Mouse (Mus musculus) cortical plate, adult 2 months (tissue): ENCODE results near the gene Aldh8a1. TPM values are rescaled to one million over a fixed set of nuclear protein-coding genes. Genes with fewer than 3 reads are reported as not detected.

Experiments
- H3K27ac ChIP-seq: fragments of 200-500 bp; 2 replicates; pipeline ENCODE4 v1.5.1; 2012; ENCODE audit warnings: low read length, control low read depth, inconsistent platforms; ENCODE audit not compliant: insufficient read depth
- H3K4me1 ChIP-seq: fragments of 200-500 bp; 2 replicates; pipeline ENCODE4 v1.6.1; 2011; ENCODE audit warnings: low read length; ENCODE audit not compliant: control insufficient read depth, insufficient read depth
- H3K4me3 ChIP-seq: fragments of 200-500 bp; 2 replicates; pipeline ENCODE4 v1.5.1; 2011; ENCODE audit warnings: mild to moderate bottlenecking, low read length, control low read depth; ENCODE audit not compliant: insufficient read depth
- CTCF ChIP-seq: fragments of 200-500 bp; IDR thresholded peaks from 2 replicates; pipeline ENCODE4 v1.5.1; 2011; ENCODE audit warnings: mild to moderate bottlenecking, control low read depth, low read length; ENCODE audit not compliant: insufficient read depth; ENCODE audit errors: extremely low read depth
- POLR2A ChIP-seq: fragments of 200-500 bp; IDR thresholded peaks from 2 replicates; pipeline ENCODE4 v1.6.1; 2011; ENCODE audit warnings: mild to moderate bottlenecking, low read length, control low read depth; ENCODE audit not compliant: insufficient read depth; ENCODE audit errors: extremely low read depth
- polyA plus RNA-seq: library from polyadenylated mRNA; depleted of rRNA; stranded (reverse); fragments of >200 nt; gene quantifications from 2 replicates; pipeline ENCODE4 v1.2.3, GENCODE M21; 2012

Gene Aldh8a1
- polyA plus RNA-seq, 1 experiment, result 0.38 TPM

DNA sequence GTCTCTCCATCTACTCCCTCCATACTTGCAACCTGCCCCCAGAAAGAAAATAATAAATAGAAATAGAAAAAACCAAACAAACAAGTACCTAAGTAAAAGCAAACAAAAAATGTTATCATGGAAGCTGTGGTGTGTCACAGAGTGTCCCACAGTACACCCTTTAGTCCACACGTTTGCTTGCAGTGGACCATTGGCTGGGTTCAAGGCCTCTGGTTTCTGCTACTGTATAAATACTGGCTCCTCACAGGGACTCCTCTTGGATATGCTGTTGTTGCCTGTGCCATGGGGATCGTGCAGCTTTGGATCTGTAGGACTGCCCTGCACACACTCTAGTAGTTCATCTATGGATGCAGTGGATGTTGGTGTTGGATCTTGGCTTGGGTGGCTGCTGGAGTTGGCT, 27.1 kb upstream of the Aldh8a1 start:
- Histone ChIP-seq H3K27ac (no peak overlapping the region), H3K4me3 (no peak overlapping the region), H3K4me1 (peaks cover 3% of the 10 kb centered on the region; the same call in 1 of the 2 replicates)
- no peak for TF ChIP-seq CTCF
- no peak for TF ChIP-seq POLR2A

DNA sequence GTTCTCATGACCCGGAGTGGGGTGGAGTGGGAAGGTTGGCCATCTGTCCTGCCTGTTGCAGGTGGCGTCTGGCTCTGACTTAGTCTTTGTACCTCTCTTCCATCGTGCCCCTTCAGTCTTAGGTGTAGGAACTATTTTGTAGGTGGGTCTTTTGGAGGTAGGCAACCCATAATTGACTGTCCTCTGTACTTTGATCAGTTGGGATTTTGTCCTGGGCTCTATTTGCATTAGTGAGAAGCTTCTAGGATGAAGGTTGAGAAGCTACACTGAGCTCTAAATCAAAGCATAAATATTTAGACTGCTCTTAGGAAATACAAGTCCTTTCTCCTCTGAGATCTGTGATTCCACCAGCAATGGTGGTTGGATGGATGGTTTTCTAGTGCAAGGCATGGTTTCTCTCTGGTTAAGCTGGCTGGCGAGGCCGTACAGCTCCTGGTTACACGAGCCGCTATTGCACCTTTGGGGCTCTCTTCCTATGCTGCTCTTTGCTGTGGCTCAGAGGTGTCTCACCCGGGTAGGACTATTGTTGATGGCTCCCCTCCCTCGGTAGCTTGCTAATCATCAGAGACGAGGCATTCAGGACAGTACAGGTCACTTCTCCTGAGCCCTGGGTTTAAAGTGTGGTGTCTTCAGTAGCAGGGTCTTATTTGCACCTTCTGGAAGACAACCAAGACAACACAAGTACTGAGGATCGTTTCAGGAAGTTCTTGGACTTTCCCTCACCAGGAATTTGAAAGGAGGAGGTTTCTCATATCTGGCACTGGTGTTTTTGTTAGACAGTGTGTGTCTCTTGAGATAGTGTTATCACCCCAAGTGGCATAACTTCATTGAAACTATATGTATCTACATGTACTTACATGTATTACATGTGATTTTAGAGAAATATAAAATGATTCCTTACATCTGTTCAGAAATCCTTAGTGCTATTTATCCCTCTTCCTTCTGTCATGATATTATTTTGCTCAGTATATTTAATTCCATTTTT, 26.3 kb upstream of the Aldh8a1 start:
- TF ChIP-seq CTCF, result no peak
- no peak for TF ChIP-seq POLR2A
- Histone ChIP-seq H3K4me3 (no peak overlapping the region), H3K27ac (no peak overlapping the region), H3K4me1 (peaks cover 3% of the 10 kb centered on the region; the same call in 1 of the 2 replicates)

DNA sequence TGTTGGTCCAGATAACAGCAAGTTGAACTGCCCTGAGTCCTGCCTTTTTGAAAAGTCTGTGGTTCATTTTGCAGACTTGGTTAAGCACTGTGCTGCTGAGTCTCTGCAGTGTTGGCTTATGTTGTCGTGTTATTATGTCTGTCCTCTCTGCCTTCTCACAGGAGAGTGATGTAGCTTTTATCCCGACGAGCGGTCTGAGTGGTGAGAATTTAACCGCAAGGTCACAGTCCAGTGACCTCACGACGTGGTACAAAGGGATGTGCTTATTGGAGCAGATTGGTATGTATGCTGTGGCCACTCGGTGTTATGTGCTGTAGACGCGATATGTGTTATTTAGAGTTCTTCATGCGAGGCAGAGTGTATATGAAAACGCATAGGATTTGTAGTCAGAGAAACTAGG, 25.3 kb upstream of the Aldh8a1 start:
- H3K4me3 ChIP-seq, result no peak overlapping the region
- TF ChIP-seq POLR2A, result no peak
- no peak for TF ChIP-seq CTCF
- peaks cover 3% of the 10 kb centered on the region; the same call in 1 of the 2 replicates for H3K4me1 ChIP-seq
- H3K27ac ChIP-seq, result no peak overlapping the region

DNA sequence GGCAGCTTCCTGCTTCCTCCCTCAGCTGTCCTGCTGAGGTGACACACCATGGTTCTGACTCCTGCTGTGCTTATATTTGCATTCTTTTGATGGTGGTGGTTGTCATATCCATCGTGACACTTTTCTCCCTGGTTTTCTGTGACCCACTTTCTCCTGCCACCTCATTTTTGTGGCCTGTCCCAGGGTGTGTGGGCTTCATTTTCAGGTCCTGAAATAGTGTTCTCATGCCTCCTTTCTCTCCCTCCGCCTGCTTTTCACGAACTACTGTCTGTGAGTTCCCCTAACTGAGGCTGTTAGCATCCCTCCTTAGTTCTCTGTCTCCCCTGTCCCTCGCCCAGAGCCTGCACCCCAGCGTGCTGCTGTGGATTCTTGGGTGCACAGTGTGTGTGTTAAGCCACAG, 23.2 kb upstream of the Aldh8a1 start:
- no peak overlapping the region for H3K4me3 ChIP-seq
- no peak overlapping the region for H3K27ac ChIP-seq
- peaks cover 3% of the 10 kb centered on the region; the same call in 1 of the 2 replicates for H3K4me1 ChIP-seq
- no peak for TF ChIP-seq POLR2A
- no peak for TF ChIP-seq CTCF

DNA sequence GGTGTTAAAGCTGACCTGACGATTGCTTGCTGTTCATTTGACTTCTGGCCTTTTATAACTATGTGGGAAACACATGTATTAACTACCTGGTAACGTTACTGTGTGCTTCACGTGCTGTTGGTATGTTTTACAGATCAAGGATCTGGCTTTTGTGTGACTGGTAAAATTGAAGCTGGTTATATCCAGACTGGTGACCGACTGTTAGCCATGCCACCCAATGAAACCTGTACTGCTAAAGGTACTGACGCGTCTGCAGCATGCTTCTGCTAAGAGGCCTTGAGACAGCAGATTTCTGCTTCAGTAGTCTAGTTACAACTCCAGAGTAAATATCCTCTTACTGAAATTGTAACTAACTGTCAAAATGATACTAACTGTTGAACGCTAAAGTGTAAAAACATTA, 22.6 kb upstream of the Aldh8a1 start:
- Histone ChIP-seq H3K27ac (no peak overlapping the region), H3K4me3 (no peak overlapping the region), H3K4me1 (peaks cover 3% of the 10 kb centered on the region; the same call in 1 of the 2 replicates)
- TF ChIP-seq CTCF, result no peak
- no peak for TF ChIP-seq POLR2A

DNA sequence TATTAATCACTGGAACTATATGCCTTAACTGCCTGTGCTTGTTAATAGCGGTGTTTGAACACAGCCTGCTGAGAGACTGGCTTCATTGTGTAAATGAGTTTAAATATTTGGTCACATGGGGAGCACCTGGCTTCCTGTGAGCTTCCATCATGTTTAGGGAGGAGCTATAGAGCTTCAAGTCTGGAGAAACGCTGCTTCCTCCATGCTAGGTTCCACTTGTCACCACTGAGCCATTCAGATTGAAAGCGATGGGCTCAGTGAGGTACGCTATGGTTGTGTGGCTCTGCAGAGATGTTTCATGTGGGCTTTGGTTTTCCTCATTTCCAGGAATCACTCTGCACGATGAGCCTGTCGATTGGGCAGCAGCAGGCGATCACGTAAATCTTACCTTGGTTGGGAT, 19.1 kb upstream of the Aldh8a1 start:
- H3K27ac ChIP-seq, result no peak overlapping the region
- no peak overlapping the region for H3K4me3 ChIP-seq
- TF ChIP-seq CTCF (no peak), POLR2A (no peak)
- peaks cover 3% of the 10 kb centered on the region; the same call in 1 of the 2 replicates for H3K4me1 ChIP-seq

DNA sequence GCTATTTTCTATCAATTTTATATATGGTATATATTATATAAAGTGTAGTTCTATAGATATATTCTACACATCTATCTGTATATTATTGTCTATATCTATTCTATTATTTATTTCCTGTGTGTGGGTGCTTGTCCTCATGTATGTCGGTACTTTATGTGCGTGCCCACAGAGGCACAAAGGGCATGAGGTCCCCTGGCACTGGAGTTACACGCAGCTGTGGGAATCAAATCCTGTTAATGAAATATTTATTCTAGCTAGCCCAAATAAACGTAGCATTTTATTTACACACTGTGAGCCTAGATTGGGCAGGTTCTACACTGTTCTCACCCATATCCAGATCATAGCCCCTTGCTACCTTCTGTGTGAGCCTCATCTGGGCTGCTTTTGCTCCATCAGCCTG, 18.0 kb upstream of the Aldh8a1 start:
- H3K4me1 ChIP-seq, result peaks cover under 1% of the 10 kb centered on the region; the same call in 1 of the 2 replicates
- TF ChIP-seq POLR2A (no peak), CTCF (no peak)
- H3K4me3 ChIP-seq, result no peak overlapping the region
- no peak overlapping the region for H3K27ac ChIP-seq

DNA sequence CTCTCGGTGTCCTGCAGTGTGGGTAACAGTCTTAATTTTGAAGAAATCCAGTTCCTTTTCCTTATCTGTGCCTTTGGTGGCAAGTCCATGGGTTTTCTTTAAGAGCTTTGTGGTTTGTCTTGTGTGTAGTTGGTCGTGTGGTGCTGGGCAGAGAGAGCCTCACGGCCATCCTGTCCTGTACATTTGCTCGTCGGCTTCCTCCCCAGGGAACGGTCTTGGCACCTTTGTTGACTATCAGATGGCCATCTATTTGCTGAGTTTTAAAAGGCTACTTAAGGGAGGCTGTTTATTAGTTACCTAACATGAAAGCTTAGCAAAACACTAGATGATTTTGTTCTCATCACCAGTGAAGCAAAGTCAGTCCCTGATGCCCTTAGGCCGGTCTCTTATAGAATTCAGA, 15.2 kb upstream of the Aldh8a1 start:
- no peaks in the 10 kb centered on the region for H3K4me1 ChIP-seq
- no peak overlapping the region for H3K4me3 ChIP-seq
- no peak for TF ChIP-seq POLR2A
- no peak for TF ChIP-seq CTCF
- no peak overlapping the region for H3K27ac ChIP-seq

DNA sequence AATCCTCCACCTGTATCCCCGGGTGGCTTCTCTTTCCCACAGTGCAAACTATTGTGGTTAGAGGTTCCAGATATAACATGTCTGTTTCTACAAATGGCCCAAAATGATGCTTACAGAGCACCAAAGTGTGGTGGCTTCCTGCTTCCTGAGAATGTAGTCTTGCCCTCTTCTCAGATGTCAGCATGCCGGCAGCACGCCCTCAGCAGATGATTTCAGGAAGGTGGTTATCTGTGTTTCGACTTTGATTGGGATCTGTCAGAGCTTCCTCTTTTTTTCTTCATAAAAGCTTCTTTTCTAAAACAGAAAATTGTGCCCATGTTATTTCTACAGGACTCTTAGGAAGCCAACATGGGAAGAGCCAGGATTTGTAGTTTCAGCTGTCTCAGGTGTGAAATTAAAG, 13.8 kb upstream of the Aldh8a1 start:
- Histone ChIP-seq H3K4me3 (no peak overlapping the region), H3K27ac (no peak overlapping the region), H3K4me1 (no peaks in the 10 kb centered on the region)
- no peak for TF ChIP-seq CTCF
- no peak for TF ChIP-seq POLR2A

DNA sequence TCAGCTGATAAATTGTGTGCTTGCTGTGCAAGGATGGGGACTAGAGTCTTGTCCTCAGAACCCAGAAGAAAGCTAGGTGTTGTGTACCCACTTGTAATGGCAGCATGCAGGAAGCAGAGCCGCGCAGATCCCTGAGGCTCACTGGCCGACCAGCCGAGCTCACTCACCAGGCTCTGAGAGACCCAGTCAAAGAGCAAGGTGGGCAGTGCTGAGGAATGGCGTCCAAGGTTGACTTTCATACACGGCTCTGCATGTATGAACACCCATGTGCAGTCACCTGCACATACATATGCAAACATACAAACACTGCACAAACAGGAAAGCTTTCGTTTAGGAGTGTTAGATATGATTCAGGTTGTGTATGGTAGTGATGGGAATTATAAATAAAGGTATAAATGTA, 12.1 kb upstream of the Aldh8a1 start:
- no peak overlapping the region for H3K4me3 ChIP-seq
- TF ChIP-seq POLR2A (no peak), CTCF (no peak)
- no peaks in the 10 kb centered on the region for H3K4me1 ChIP-seq
- no peak overlapping the region for H3K27ac ChIP-seq
